Mouse (Mus musculus): Measurements from ENCODE around the gene Tirap.

The Tirap gene

GRCm38 (mm10) chr9:35199772-35200471 is at the start of gene Tirap, which contains the start of gene Srpr:
Gene Tirap, minus strand, starts transcription at chr9:35200291.
Gene Srpr, plus strand, starts transcription at chr9:35200175.
- DNase-seq = peak; percentile 94 to 98

- DNase-seq = no peak
Measured at GRCm38 (mm10) chr9:35249476-35249875, 49.4 kb upstream of the Tirap start.

- DNase-seq = no peak
Measured at GRCm38 (mm10) chr9:35247405-35247804, 47.3 kb upstream of the Tirap start.

- DNase-seq = no peak
Measured at GRCm38 (mm10) chr9:35239734-35240133, 39.6 kb upstream of the Tirap start.

- DNase-seq = no peak
Measured at GRCm38 (mm10) chr9:35238915-35239571, 39.0 kb upstream of the Tirap start.

- no peak for DNase-seq
Measured at GRCm38 (mm10) chr9:35238371-35238770, 38.3 kb upstream of the Tirap start.

GRCm38 (mm10) chr9:35235996-35236395 is 35.9 kb upstream of the Tirap start:
- DNase-seq = no peak

- no peak for DNase-seq
Measured at GRCm38 (mm10) chr9:35228671-35229070, 28.6 kb upstream of the Tirap start.

- no peak for DNase-seq
Measured at GRCm38 (mm10) chr9:35223466-35223865, 23.4 kb upstream of the Tirap start.

GRCm38 (mm10) chr9:35217963-35218362 is 17.9 kb upstream of the Tirap start:
- DNase-seq = no peak

GRCm38 (mm10) chr9:35211573-35212511 is 11.8 kb upstream of the Tirap start:
- peak; percentile 14 to 17 for DNase-seq

GRCm38 (mm10) chr9:35210542-35211474 is 10.7 kb upstream of the Tirap start, which contains the start of gene Foxred1:
Gene Foxred1, minus strand, starts transcription at chr9:35211055.
- peak; percentile 99 for DNase-seq

GRCm38 (mm10) chr9:35204421-35204820 is 4.3 kb upstream of the Tirap start:
- DNase-seq = no peak

- no peak for DNase-seq
Measured at GRCm38 (mm10) chr9:35203536-35203935, 3.4 kb upstream of the Tirap start.

- no peak for DNase-seq
Measured at GRCm38 (mm10) chr9:35200529-35201060, 504 bp upstream of the Tirap start.

GRCm38 (mm10) chr9:35198945-35199771 is 933 bp downstream of the Tirap start:
- DNase-seq = peak in 1 of 2 experiments; percentile 8

- DNase-seq = no peak
Measured at GRCm38 (mm10) chr9:35198351-35198750, 1.7 kb downstream of the Tirap start.

GRCm38 (mm10) chr9:35197625-35198024 is 2.5 kb downstream of the Tirap start:
- no peak for DNase-seq

- no peak for DNase-seq
Measured at GRCm38 (mm10) chr9:35194048-35194447, 6.0 kb downstream of the Tirap start.

- no peak for DNase-seq
Measured at GRCm38 (mm10) chr9:35192983-35193542, 7.0 kb downstream of the Tirap start.

Data from kidney, postnatal 36 days (tissue).